Mouse (Mus musculus) heart, embryonic 13.5 days (tissue): ENCODE results near the gene Letmd1. TPM values are rescaled to one million over a fixed set of nuclear protein-coding genes. Genes with fewer than 3 reads are reported as not detected.

Source experiments
- ATAC-seq: fragments of 200-750 bp; cut with Nextera tagmentation; 2 replicates; pipeline ENCODE4 v1.8.0; 2017; ENCODE audit warnings: moderate TSS enrichment; ENCODE audit not compliant: insufficient number of reproducible peaks, low FRiP score, low TSS enrichment; ENCODE audit errors: extremely low read depth
- H3K27ac ChIP-seq: fragments of 300-500 bp; sonication (generic); replicated peaks from 2 replicates; pipeline ENCODE4 v1.5.1; 2015; ENCODE audit warnings: moderate library complexity, mild to moderate bottlenecking, inconsistent platforms
- H3K27me3 ChIP-seq: fragments of 300-500 bp; sonication (generic); replicated peaks from 2 replicates; pipeline ENCODE4 v1.6.1; 2015; ENCODE audit warnings: mild to moderate bottlenecking, inconsistent platforms
- H3K36me3 ChIP-seq: fragments of 300-500 bp; sonication (generic); 2 replicates; pipeline ENCODE4 v1.6.1; 2015; ENCODE audit warnings: mild to moderate bottlenecking, inconsistent platforms
- H3K4me1 ChIP-seq: fragments of 300-500 bp; sonication (generic); 2 replicates; pipeline ENCODE4 v1.6.1; 2015; ENCODE audit warnings: inconsistent platforms
- H3K4me2 ChIP-seq: fragments of 300-500 bp; sonication (generic); 2 replicates; pipeline ENCODE4 v1.6.1; 2015; ENCODE audit warnings: inconsistent platforms, mild to moderate bottlenecking, moderate library complexity
- H3K4me3 ChIP-seq: fragments of 300-500 bp; sonication (generic); 2 replicates; pipeline ENCODE4 v1.5.1; 2015; ENCODE audit warnings: moderate library complexity, mild to moderate bottlenecking, inconsistent platforms
- H3K9ac ChIP-seq: fragments of 300-500 bp; sonication (generic); 2 replicates; pipeline ENCODE4 v1.6.1; 2015; ENCODE audit warnings: inconsistent platforms, mild to moderate bottlenecking, moderate library complexity
- H3K9me3 ChIP-seq: fragments of 300-500 bp; sonication (generic); 2 replicates; pipeline ENCODE4 v1.6.1; 2016; ENCODE audit warnings: inconsistent platforms
- WGBS: fragments of 180-500 bp; shearing (Covaris S2); methylation state at CpG from one replicate; pipeline ENCODE4 v1.1.7; 2015; ENCODE audit warnings: mixed read lengths; 5-methylcytosine and 5-hydroxymethylcytosine counted together
- polyA plus RNA-seq: library from polyadenylated mRNA; unstranded; fragments of >200 nt; fragmentation: Nextera tagmentation; extraction: Ambion mirVana; gene quantifications from 2 replicates; pipeline ENCODE4 v1.2.1, GENCODE M21; 2015

Letmd1 gene
- polyA plus RNA-seq, 1 experiment from 2014 or later = 15.3 TPM

DNA sequence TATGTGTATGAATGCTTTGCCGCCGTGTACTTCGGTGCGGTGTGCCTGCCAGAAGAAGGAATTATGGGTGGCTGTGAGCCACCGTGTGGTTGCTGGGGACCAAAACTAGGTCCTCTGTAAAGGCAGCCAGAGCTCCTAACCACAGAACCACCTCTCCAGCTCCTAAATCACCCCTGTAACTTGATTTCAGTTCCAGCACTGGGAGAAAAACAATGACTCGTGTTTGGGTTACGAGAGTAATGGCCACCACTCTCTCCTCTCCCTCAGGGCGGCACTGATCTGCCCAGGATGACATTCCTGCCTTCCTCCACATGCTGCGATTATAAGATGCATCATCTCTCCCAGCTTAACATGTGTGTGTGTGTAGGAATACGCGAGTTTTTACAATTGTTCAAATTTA, 41.2 kb downstream of the Letmd1 start:
- H3K27ac ChIP-seq = no peak overlapping the region
- 93% methylated on average over 11 of the region's 11 CpGs for WGBS
- H3K27me3 ChIP-seq = no peaks in the 10 kb centered on the region
- H3K4me3 ChIP-seq = no peak overlapping the region
- no peak for ATAC-seq
- peaks cover 93% of the 10 kb centered on the region for H3K36me3 ChIP-seq
- no peak overlapping the region for H3K4me2 ChIP-seq
- peaks cover 7% of the 10 kb centered on the region for H3K4me1 ChIP-seq
- no peak overlapping the region for H3K9ac ChIP-seq
- no peaks in the 10 kb centered on the region for H3K9me3 ChIP-seq

DNA sequence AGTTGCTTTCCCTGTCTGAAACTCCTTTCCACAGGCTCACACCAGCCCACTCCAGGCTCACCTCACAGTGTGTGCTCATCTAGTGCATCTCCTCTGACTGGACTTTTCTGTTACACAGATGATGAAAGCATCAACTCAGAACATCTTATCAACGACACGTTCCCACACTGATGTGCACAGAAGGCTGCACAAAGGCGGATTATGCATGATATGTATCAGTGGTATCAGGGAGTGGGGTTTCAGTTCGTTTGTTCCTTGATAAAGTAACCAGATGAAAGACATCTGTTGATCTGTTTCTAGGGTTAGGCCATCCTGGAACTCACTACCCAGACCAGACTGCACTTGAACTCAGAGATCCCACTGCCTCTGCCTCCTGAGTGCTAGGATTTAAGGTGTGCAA, 44.6 kb downstream of the Letmd1 start:
- Histone ChIP-seq H3K4me3 (no peak overlapping the region), H3K9ac (no peak overlapping the region), H3K27me3 (no peaks in the 10 kb centered on the region), H3K4me1 (peaks cover 7% of the 10 kb centered on the region), H3K36me3 (peaks cover 89% of the 10 kb centered on the region), H3K27ac (no peak overlapping the region), H3K4me2 (no peak overlapping the region), H3K9me3 (no peaks in the 10 kb centered on the region)
- no peak for ATAC-seq
- 55% methylated on average over 4 of the region's 4 CpGs for WGBS

DNA sequence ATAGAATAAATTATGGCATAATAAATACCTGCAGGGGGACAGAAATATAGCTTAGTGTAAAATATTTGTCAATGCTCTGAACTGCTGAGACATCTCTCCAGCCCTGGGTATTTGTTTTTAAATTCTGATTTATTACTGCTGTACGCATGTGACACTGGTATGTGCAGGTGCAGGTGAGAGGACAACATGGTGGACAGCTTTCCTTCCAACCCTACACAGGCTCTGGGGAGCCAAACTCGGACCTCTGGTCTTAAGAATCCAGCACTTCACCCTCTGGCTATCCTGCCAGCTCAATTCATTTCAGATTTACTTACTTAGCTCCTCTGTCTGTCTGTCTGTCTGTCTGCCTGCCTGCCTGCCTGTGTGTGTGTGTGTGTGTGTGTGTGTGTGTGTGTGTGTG, 46.3 kb downstream of the Letmd1 start:
- ATAC-seq = no peak
- H3K36me3 ChIP-seq = peaks cover 88% of the 10 kb centered on the region
- no peaks in the 10 kb centered on the region for H3K9me3 ChIP-seq
- WGBS = 84% methylated on average over 2 of the region's 2 CpGs
- H3K27me3 ChIP-seq = no peaks in the 10 kb centered on the region
- peaks cover 7% of the 10 kb centered on the region for H3K4me1 ChIP-seq
- H3K27ac ChIP-seq = no peak overlapping the region
- H3K4me2 ChIP-seq = no peak overlapping the region
- H3K9ac ChIP-seq = no peak overlapping the region
- no peak overlapping the region for H3K4me3 ChIP-seq

DNA sequence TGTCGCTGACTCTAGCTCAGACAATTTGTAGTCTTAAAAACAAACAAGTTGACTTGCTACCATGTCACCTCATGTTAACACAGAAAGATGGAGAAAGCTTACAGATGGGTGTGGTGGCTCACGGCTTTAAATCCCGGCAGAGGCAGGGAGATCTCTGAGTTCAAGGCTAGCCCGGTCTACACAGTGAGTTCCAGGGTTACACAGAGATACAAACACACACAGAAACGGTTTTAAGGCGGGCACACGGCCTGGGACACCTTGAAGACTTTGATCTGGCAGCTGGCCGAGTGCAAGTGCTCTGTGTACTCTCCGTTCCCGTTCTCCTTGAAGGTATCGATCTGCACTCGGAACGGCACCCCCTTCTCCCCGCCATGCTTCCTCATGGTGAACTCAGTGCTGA, 51.5 kb downstream of the Letmd1 start:
- Histone ChIP-seq H3K27ac (no peak overlapping the region), H3K4me2 (no peak overlapping the region), H3K9me3 (no peaks in the 10 kb centered on the region), H3K4me3 (no peak overlapping the region), H3K27me3 (no peaks in the 10 kb centered on the region), H3K9ac (no peak overlapping the region), H3K4me1 (no peaks in the 10 kb centered on the region), H3K36me3 (peaks cover 79% of the 10 kb centered on the region)
- WGBS = 82% methylated on average over 14 of the region's 14 CpGs
- ATAC-seq = no peak

DNA sequence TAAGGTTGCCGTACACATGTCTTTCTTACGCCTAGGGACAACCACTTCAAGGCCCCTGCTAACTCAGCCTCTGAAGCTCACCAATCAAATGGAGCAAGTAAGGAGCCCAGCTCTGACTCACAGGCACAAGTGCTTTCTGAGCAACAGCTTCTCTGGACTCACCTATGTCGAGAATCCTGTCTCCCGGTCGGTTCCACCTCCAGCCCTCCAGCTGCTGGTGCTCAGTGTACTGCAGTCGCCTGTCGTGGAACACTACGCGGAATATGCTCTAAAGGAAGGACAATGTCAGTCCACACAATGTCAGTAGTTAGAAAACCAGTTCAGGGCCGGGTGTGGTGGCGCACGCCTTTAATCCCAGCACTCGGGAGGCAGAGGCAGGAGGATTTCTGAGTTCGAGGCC, 56.6 kb downstream of the Letmd1 start:
- Histone ChIP-seq H3K36me3 (peaks cover 50% of the 10 kb centered on the region), H3K9ac (no peak overlapping the region), H3K9me3 (no peaks in the 10 kb centered on the region), H3K4me1 (peaks cover 5% of the 10 kb centered on the region), H3K27ac (no peak overlapping the region), H3K4me2 (no peak overlapping the region), H3K27me3 (no peaks in the 10 kb centered on the region), H3K4me3 (no peak overlapping the region)
- WGBS = 91% methylated on average over 14 of the region's 14 CpGs
- ATAC-seq = no peak

DNA sequence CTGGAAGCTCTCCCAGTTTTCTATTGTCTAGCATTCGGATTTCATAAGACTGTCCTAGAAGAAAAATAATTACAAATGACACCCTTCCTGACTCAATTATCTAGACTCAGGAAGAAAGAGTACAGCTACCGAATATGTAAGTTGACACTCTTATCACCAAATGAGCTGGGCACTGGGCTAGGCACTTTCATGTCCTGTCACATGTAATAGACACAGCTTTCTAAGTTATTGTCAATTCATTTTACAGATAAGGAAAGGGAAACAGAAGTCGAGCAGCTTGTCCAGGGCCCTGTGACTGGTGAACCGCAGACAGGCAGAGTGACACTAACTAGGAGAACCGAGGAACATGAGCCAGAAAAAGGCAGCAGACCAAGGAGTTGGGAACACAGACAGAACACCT, 59.1 kb downstream of the Letmd1 start:
- Histone ChIP-seq H3K9me3 (no peaks in the 10 kb centered on the region), H3K27me3 (no peaks in the 10 kb centered on the region), H3K36me3 (peaks cover 34% of the 10 kb centered on the region), H3K4me2 (no peak overlapping the region), H3K27ac (0 out of 2 replicates have a peak overlapping the region, but pooled peaks have one; percentile 15), H3K4me1 (peaks cover 5% of the 10 kb centered on the region), H3K4me3 (no peak overlapping the region), H3K9ac (no peak overlapping the region)
- no peak for ATAC-seq
- 40% methylated on average over 5 of the region's 5 CpGs for WGBS

Other genes starting within 250 kb of the Letmd1 start
- gene Atf1, start 241.2 kb upstream of the Letmd1 start, polyA plus RNA-seq = 30.3 and 34.4 TPM in 2 replicates
- not detected in 2 replicates for gene Tmprss12, start 188.2 kb upstream of the Letmd1 start, polyA plus RNA-seq
- 3.1 and 3.3 TPM in 2 replicates for gene Mettl7a1, start 164.9 kb upstream of the Letmd1 start, polyA plus RNA-seq
- gene Mettl7a3, start 134.1 kb upstream of the Letmd1 start, polyA plus RNA-seq = not detected in 2 replicates
- not detected in 2 replicates for gene Methig1, start 115.9 kb upstream of the Letmd1 start, polyA plus RNA-seq
- not detected in 2 replicates for gene Mettl7a2, start 115.8 kb upstream of the Letmd1 start, polyA plus RNA-seq
- not detected in 2 replicates for gene Higd1c, start 104.5 kb upstream of the Letmd1 start, polyA plus RNA-seq
- 0.05 TPM in 1 of 2 replicates, not detected in the other for gene Gm5475, start 46.9 kb upstream of the Letmd1 start, polyA plus RNA-seq
- 12.8 and 13.2 TPM in 2 replicates for gene Slc11a2, start 44.0 kb upstream of the Letmd1 start, polyA plus RNA-seq
- gene Csrnp2, start 26.5 kb downstream of the Letmd1 start, polyA plus RNA-seq = 8.7 and 8.9 TPM in 2 replicates
- gene Tfcp2, start 83.0 kb downstream of the Letmd1 start, polyA plus RNA-seq = 19.2 and 20.6 TPM in 2 replicates
- 4.4 and 5.6 TPM in 2 replicates for gene Pou6f1, start 131.0 kb downstream of the Letmd1 start, polyA plus RNA-seq
- gene Dazap2, start 146.3 kb downstream of the Letmd1 start, polyA plus RNA-seq = 202 and 203 TPM in 2 replicates
- 15.3 and 16.0 TPM in 2 replicates for gene Smagp, start 167.9 kb downstream of the Letmd1 start, polyA plus RNA-seq
- 2.9 and 3.2 TPM in 2 replicates for gene Bin2, start 200.5 kb downstream of the Letmd1 start, polyA plus RNA-seq
- gene Cela1, start 218.9 kb downstream of the Letmd1 start, polyA plus RNA-seq = 1.7 TPM in 2 replicates